In the genomic region with DNA sequence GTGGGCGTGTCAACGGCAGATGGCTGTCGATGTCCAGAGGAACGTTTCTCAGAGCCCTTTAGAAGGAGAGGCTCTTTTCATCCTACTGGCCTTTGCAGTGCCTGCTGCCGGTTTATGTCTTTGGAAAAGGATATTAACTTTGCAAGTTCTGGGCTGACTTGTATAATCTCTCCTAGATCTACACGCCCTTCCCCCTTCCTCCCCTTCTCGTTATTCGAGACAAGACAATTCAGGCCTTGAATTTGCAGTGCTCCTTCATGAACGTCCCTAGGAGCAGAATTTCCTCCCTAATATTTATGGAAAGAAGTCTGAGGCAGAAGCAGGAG, we compare ENCODE assay signal across 8 mouse cellular contexts. TPM values are rescaled to one million over a fixed set of nuclear protein-coding genes. Genes with fewer than 3 reads are reported as not detected.
DNase-seq lines count a peak whose midpoint lies in the region; ATAC-seq and TF ChIP-seq lines count a peak whose summit lies in the region.

No protein-coding gene starts in this region.

- H3K9me3 ChIP-seq in megakaryocyte, embryonic 14.5 days, result no peaks in the 10 kb centered on the region
- no peaks in the 10 kb centered on the region for H3K9me3 ChIP-seq in erythroblast, embryonic 14.5 days (ENCODE audit: control insufficient read depth, low read length)
- H3K9me3 ChIP-seq in limb, embryonic 12.5 days, result no peaks in the 10 kb centered on the region

- peak overlapping the region; percentile 92 for H3K27ac ChIP-seq in limb, embryonic 12.5 days
- peak overlapping the region; percentile 96 for H3K27ac ChIP-seq in small intestine, adult 2 months (ENCODE audit: insufficient read depth, low read depth, low read length)

- H3K27me3 ChIP-seq in megakaryocyte, embryonic 14.5 days (replicated peaks), result no peaks in the 10 kb centered on the region
- no peaks in the 10 kb centered on the region for H3K27me3 ChIP-seq in erythroblast, embryonic 14.5 days (ENCODE audit: control insufficient read depth)
- no peaks in the 10 kb centered on the region for H3K27me3 ChIP-seq in limb, embryonic 12.5 days
- no peaks in the 10 kb centered on the region for H3K27me3 ChIP-seq in small intestine, adult 2 months (ENCODE audit: control insufficient read depth, insufficient read depth, low read length)

- no peak for DNase-seq in thymus, postnatal 10 days (ENCODE audit: low spot score in 2 of 2)
- no peak for DNase-seq in urinary bladder, postnatal 14 days (ENCODE audit: low spot score)
- no peak for DNase-seq in urinary bladder, postnatal 36 days (ENCODE audit: low spot score in 2 of 2)

- H3K9ac ChIP-seq in limb, embryonic 12.5 days (replicated peaks), result peak overlapping the region; percentile 72

- no peak for ATAC-seq in megakaryocyte, adult 5-6 weeks (ENCODE audit: poor library complexity, severe bottlenecking)
- ATAC-seq in limb, embryonic 12.5 days (ENCODE audit: insufficient number of reproducible peaks, insufficient read depth, low FRiP score, low TSS enrichment, low read depth), result no peak

- TF ChIP-seq CTCF in small intestine, adult 2 months (IDR thresholded peaks at IDR 0.05; ENCODE audit: extremely low read depth, insufficient read length, insufficient replicate concordance, low read depth, low read length), result no peak

- TF ChIP-seq POLR2A in small intestine, adult 2 months (IDR thresholded peaks at IDR 0.05; ENCODE audit: low read depth, low read length), result no peak

- H3K36me3 ChIP-seq in megakaryocyte, embryonic 14.5 days (replicated peaks; ENCODE audit: low read length), result peaks cover 17% of the 10 kb centered on the region
- peaks cover 19% of the 10 kb centered on the region for H3K36me3 ChIP-seq in erythroblast, embryonic 14.5 days (ENCODE audit: control insufficient read depth)
- peaks cover 8% of the 10 kb centered on the region for H3K36me3 ChIP-seq in limb, embryonic 12.5 days
- peaks cover 6% of the 10 kb centered on the region for H3K36me3 ChIP-seq in small intestine, adult 2 months (ENCODE audit: control insufficient read depth, insufficient read depth, low read length)

- peaks cover 43% of the 10 kb centered on the region for H3K4me1 ChIP-seq in megakaryocyte, embryonic 14.5 days
- H3K4me1 ChIP-seq in erythroblast, embryonic 14.5 days (ENCODE audit: control insufficient read depth), result peaks cover 51% of the 10 kb centered on the region
- H3K4me1 ChIP-seq in limb, embryonic 12.5 days (replicated peaks), result peaks cover 12% of the 10 kb centered on the region
- peaks cover 12% of the 10 kb centered on the region for H3K4me1 ChIP-seq in small intestine, adult 2 months (ENCODE audit: control insufficient read depth, insufficient read depth, insufficient read length, low read length)

- H3K4me2 ChIP-seq in limb, embryonic 12.5 days, result peak overlapping the region; percentile 84

- peak overlapping the region; percentile 92 for H3K4me3 ChIP-seq in megakaryocyte, embryonic 14.5 days (replicated peaks)
- H3K4me3 ChIP-seq in erythroblast, embryonic 14.5 days (replicated peaks), result peak overlapping the region; percentile 87
- H3K4me3 ChIP-seq in limb, embryonic 12.5 days (replicated peaks), result peak overlapping the region; percentile 68
- H3K4me3 ChIP-seq in small intestine, adult 2 months (ENCODE audit: low read depth, low read length), result peak overlapping the region; percentile 85

- WGBS in limb, embryonic 12.5 days, result 7% methylated on average over 9 of the region's 9 CpGs
- WGBS in small intestine, adult 2 months, result 3% methylated on average over 9 of the region's 9 CpGs

RNA-seq across cellular contexts. Expression of a gene that starts 0.4 kb away (rescaled TPM):
- polyA plus RNA-seq in megakaryocyte, embryonic 14.5 days (2012; ENCODE audit: insufficient read depth, low replicate concordance), result 5.0 and 18.0 TPM in 2 replicates
- 22.6 and 24.4 TPM in 2 replicates for total RNA-seq in megakaryocyte, adult 5-6 weeks (2015)
- total RNA-seq in megakaryocyte, adult 5-6 weeks (2017), result 14.1 and 19.2 TPM in 2 replicates
- 0.49 and 0.53 TPM in 2 replicates for polyA plus RNA-seq in erythroblast, embryonic 14.5 days (2012)
- polyA plus RNA-seq in limb, embryonic 12.5 days (2016; fragmentation: Nextera tagmentation; extraction: Ambion mirVana), result 15.5 and 15.8 TPM in 2 replicates
- polyA plus RNA-seq in small intestine, adult 2 months (2012; rRNA removed), result 36.5 and 79.1 TPM in 2 replicates

RNA-seq across cellular contexts. Expression of a gene that starts 7.7 kb away (rescaled TPM):
- 18.3 and 19.7 TPM in 2 replicates for polyA plus RNA-seq in megakaryocyte, embryonic 14.5 days (2012; ENCODE audit: insufficient read depth, low replicate concordance)
- total RNA-seq in megakaryocyte, adult 5-6 weeks (2015), result 35.2 and 37.0 TPM in 2 replicates
- 9.3 and 13.7 TPM in 2 replicates for total RNA-seq in megakaryocyte, adult 5-6 weeks (2017)
- 1.4 and 1.9 TPM in 2 replicates for polyA plus RNA-seq in erythroblast, embryonic 14.5 days (2012)
- 13.5 and 14.8 TPM in 2 replicates for polyA plus RNA-seq in limb, embryonic 12.5 days (2016; fragmentation: Nextera tagmentation; extraction: Ambion mirVana)
- 15.3 and 22.1 TPM in 2 replicates for polyA plus RNA-seq in small intestine, adult 2 months (2012; rRNA removed)

RNA-seq across cellular contexts. Expression of a gene that starts 31.6 kb away (rescaled TPM):
- 2.6 and 12.1 TPM in 2 replicates for polyA plus RNA-seq in megakaryocyte, embryonic 14.5 days (2012; ENCODE audit: insufficient read depth, low replicate concordance)
- 158 and 160 TPM in 2 replicates for total RNA-seq in megakaryocyte, adult 5-6 weeks (2015)
- 95.0 and 116 TPM in 2 replicates for total RNA-seq in megakaryocyte, adult 5-6 weeks (2017)
- 2.2 and 3.1 TPM in 2 replicates for polyA plus RNA-seq in erythroblast, embryonic 14.5 days (2012)
- 178 and 181 TPM in 2 replicates for polyA plus RNA-seq in limb, embryonic 12.5 days (2016; fragmentation: Nextera tagmentation; extraction: Ambion mirVana)
- polyA plus RNA-seq in small intestine, adult 2 months (2012; rRNA removed), result 233 and 588 TPM in 2 replicates

RNA-seq across cellular contexts. Expression of a gene that starts 31.8 kb away (rescaled TPM):
- not detected in 2 replicates for polyA plus RNA-seq in megakaryocyte, embryonic 14.5 days (2012; ENCODE audit: insufficient read depth, low replicate concordance)
- total RNA-seq in megakaryocyte, adult 5-6 weeks (2015), result not detected in 2 replicates
- total RNA-seq in megakaryocyte, adult 5-6 weeks (2017), result not detected in 2 replicates
- polyA plus RNA-seq in erythroblast, embryonic 14.5 days (2012), result 0.15 and 0.16 TPM in 2 replicates
- polyA plus RNA-seq in limb, embryonic 12.5 days (2016; fragmentation: Nextera tagmentation; extraction: Ambion mirVana), result not detected in 2 replicates
- polyA plus RNA-seq in small intestine, adult 2 months (2012; rRNA removed), result 165 and 301 TPM in 2 replicates

RNA-seq across cellular contexts. Expression of a gene that starts 42.1 kb away (rescaled TPM):
- 458 and 1,055 TPM in 2 replicates for polyA plus RNA-seq in megakaryocyte, embryonic 14.5 days (2012; ENCODE audit: insufficient read depth, low replicate concordance)
- total RNA-seq in megakaryocyte, adult 5-6 weeks (2015), result 76.8 and 79.3 TPM in 2 replicates
- 54.3 and 59.1 TPM in 2 replicates for total RNA-seq in megakaryocyte, adult 5-6 weeks (2017)
- polyA plus RNA-seq in erythroblast, embryonic 14.5 days (2012), result 32.3 and 34.1 TPM in 2 replicates
- polyA plus RNA-seq in limb, embryonic 12.5 days (2016; fragmentation: Nextera tagmentation; extraction: Ambion mirVana), result 65.1 and 65.2 TPM in 2 replicates
- polyA plus RNA-seq in small intestine, adult 2 months (2012; rRNA removed), result 21.6 and 37.8 TPM in 2 replicates

Comparison
In these comparisons a context has a peak if more than half of its experiments do, and no peak if none do; other contexts are left out.
1. RNA of a gene that starts 31.6 kb away (polyA plus RNA-seq): 233 to 588 TPM in small intestine, adult 2 months and 178 to 181 TPM in limb, embryonic 12.5 days; 2.6 to 12.1 TPM in megakaryocyte, embryonic 14.5 days and 2.2 to 3.1 TPM in erythroblast, embryonic 14.5 days; every median in the first group is over 10 times any median in the second.
2. Peak in every context shown above with its lines, with median percentiles within 50 percentile points of each other: H3K4me3 ChIP-seq.